Mouse (Mus musculus) liver, embryonic 13.5 days (tissue): ENCODE measurements around the gene Lrrc20. TPM values are rescaled to one million over a fixed set of nuclear protein-coding genes. Genes with fewer than 3 reads are reported as not detected.
A peak's percentile ranks its signal among the peaks of the same experiment; 100 is the strongest.
"Not testable (repeated sequence)": the region's sequence is repeated elsewhere in the genome, so short reads cannot be mapped to it uniquely, and the experiment has no call there.

Experiments
- ATAC-seq: fragments of 200-750 bp; cut with Nextera tagmentation; 2 replicates; pipeline ENCODE4 v1.8.0; 2017; ENCODE audit warnings: low read depth, mild to moderate bottlenecking, moderate number of reproducible peaks, moderate library complexity
- DNase-seq: peaks from one replicate; pipeline ENCODE4 v3.0.0; 2022
- H3K27ac ChIP-seq: fragments of 300-500 bp; sonication (generic); 2 replicates; pipeline ENCODE4 v1.5.1; 2015; ENCODE audit warnings: moderate library complexity, mild to moderate bottlenecking, inconsistent platforms
- H3K27me3 ChIP-seq: fragments of 300-500 bp; sonication (generic); 2 replicates; pipeline ENCODE4 v1.6.1; 2015; ENCODE audit warnings: mild to moderate bottlenecking, inconsistent platforms
- H3K36me3 ChIP-seq: fragments of 300-500 bp; sonication (generic); 2 replicates; pipeline ENCODE4 v1.6.1; 2015; ENCODE audit warnings: mild to moderate bottlenecking, inconsistent platforms
- H3K4me1 ChIP-seq: fragments of 300-500 bp; sonication (generic); replicated peaks from 2 replicates; pipeline ENCODE4 v1.6.1; 2015; ENCODE audit warnings: inconsistent platforms
- H3K4me2 ChIP-seq: fragments of 300-500 bp; sonication (generic); 2 replicates; pipeline ENCODE4 v1.6.1; 2015; ENCODE audit warnings: inconsistent platforms, mild to moderate bottlenecking, moderate library complexity
- H3K4me3 ChIP-seq: fragments of 300-500 bp; sonication (generic); replicated peaks from 2 replicates; pipeline ENCODE4 v1.5.1; 2015; ENCODE audit warnings: mild to moderate bottlenecking, inconsistent platforms
- H3K9ac ChIP-seq: fragments of 300-500 bp; sonication (generic); 2 replicates; pipeline ENCODE4 v1.6.1; 2015; ENCODE audit warnings: mild to moderate bottlenecking, inconsistent platforms
- H3K9me3 ChIP-seq: fragments of 300-500 bp; sonication (generic); replicated peaks from 2 replicates; pipeline ENCODE4 v1.6.1; 2016; ENCODE audit warnings: inconsistent platforms
- WGBS: fragments of 180-500 bp; shearing (Covaris S2); methylation state at CpG from one replicate; pipeline ENCODE4 v1.1.7; 2015; ENCODE audit not compliant: insufficient replicate concordance; 5-methylcytosine and 5-hydroxymethylcytosine counted together
- polyA plus RNA-seq: library from polyadenylated mRNA; unstranded; fragments of >200 nt; fragmentation: Nextera tagmentation; extraction: Ambion mirVana; gene quantifications from 2 replicates; pipeline ENCODE4 v1.2.1, GENCODE M21; 2015

The Lrrc20 gene
- polyA plus RNA-seq, 1 experiment from 2014 or later: 7.8 TPM

DNA sequence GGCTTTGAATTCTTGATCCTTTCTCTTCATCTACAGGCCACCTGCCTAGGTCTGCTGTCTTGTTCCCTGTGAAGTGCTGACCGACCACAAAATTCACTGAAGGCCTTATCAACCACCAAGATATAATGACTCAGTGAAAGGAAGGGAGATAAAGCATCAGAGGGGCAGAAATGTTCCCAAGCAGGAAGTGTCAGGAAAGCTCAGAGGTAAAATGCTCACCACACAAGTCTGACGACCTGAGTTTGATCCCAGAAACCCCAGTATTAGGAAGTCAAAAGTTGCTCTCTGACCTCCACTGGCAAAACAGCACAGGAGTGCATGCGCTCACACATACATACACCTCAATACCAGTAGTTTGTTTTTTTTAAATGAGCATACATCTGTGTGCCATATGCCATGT is 26.8 kb upstream of the Lrrc20 start:
- Histone ChIP-seq H3K36me3 (peaks cover 46% of the 10 kb centered on the region), H3K4me3 (peak overlapping the region; percentile 90), H3K9ac (peak overlapping the region; percentile 39; the same call in 1 of the 2 replicates), H3K27ac (peak overlapping the region; percentile 24; the same call in 1 of the 2 replicates), H3K27me3 (no peaks in the 10 kb centered on the region), H3K4me2 (peak overlapping the region; percentile 87), H3K4me1 (peaks cover 75% of the 10 kb centered on the region), H3K9me3 (no peaks in the 10 kb centered on the region)
- 41% methylated on average over 3 of the region's 3 CpGs for WGBS
- DNase-seq (no peak), ATAC-seq (no peak)

DNA sequence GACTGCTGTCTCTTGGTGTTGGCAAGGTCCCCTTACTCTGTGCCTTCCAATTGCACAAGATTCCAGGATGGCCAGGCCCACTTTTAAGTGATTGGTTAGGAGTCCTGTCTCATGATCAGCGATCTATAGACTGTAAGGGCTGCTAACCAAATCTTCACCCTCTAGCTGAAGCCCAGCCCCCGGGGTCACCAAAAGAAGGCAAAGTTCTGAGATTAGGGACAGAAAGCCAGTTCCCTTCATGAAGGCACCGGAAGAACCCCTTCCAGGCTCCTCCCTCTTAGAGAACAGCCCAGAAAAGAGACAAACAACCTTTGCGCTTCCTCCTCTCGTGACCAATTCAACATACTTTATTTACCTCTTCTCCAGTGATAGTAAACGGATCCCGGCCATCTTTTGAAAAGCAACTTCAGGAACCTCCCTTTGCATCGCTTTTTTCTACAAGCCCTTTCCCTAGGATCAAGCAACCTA is 24.1 kb upstream of the Lrrc20 start:
- H3K36me3 ChIP-seq: peaks cover 40% of the 10 kb centered on the region
- WGBS: under 1% methylated on average over 8 of the region's 8 CpGs
- peaks cover 50% of the 10 kb centered on the region for H3K4me1 ChIP-seq
- H3K4me2 ChIP-seq: peak overlapping the region; percentile 87
- ATAC-seq: peak; percentile 47
- H3K27ac ChIP-seq: peak overlapping the region; percentile 93
- peak overlapping the region; percentile 90 for H3K4me3 ChIP-seq
- peak overlapping the region; percentile 95 for H3K9ac ChIP-seq
- H3K9me3 ChIP-seq: no peaks in the 10 kb centered on the region
- peak; percentile 50 for DNase-seq
- no peaks in the 10 kb centered on the region for H3K27me3 ChIP-seq

DNA sequence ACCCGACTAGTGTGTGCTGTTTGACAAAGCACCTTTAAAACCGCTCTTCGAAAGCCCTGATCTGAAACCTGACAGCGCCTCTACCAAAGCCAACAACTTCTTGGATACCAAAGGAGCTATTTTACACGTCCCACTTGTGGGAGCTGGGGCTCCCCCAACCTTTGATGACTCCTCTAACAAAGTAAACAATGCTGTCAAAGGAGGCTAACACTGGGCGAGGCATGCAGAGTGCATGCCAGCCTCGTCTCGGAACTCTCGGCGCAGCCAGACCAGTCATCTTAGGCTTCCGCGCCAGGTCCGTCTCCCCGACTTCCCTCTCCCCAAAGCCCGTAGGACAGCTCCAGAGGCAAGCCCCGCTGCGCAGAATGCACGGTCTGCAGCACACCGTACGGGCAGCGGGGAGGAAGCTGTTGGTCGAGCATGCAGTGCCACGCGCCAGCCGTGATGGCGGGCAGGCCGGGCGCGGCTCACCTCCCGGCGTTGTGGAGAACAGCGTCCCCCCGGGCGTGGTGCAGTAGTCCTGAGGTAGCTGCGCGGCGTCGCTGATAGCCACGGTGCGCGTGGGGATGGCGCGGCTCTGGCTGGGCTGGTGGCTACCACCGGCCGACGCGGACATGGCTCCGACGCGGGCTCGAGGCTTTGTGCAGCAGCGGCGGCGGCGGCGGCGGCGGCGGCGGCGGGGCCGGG is 23.5 kb upstream of the Lrrc20 start:
- H3K27ac ChIP-seq: peak overlapping the region; percentile 93
- no peaks in the 10 kb centered on the region for H3K9me3 ChIP-seq
- peak overlapping the region; percentile 90 for H3K4me3 ChIP-seq
- H3K9ac ChIP-seq: peak overlapping the region; percentile 95
- H3K36me3 ChIP-seq: peaks cover 34% of the 10 kb centered on the region
- ATAC-seq (peak; percentile 46), DNase-seq (peak; percentile 47)
- H3K4me1 ChIP-seq: peaks cover 44% of the 10 kb centered on the region
- H3K27me3 ChIP-seq: no peaks in the 10 kb centered on the region
- peak overlapping the region; percentile 87 for H3K4me2 ChIP-seq
- under 1% methylated on average over 59 of the region's 62 CpGs for WGBS

DNA sequence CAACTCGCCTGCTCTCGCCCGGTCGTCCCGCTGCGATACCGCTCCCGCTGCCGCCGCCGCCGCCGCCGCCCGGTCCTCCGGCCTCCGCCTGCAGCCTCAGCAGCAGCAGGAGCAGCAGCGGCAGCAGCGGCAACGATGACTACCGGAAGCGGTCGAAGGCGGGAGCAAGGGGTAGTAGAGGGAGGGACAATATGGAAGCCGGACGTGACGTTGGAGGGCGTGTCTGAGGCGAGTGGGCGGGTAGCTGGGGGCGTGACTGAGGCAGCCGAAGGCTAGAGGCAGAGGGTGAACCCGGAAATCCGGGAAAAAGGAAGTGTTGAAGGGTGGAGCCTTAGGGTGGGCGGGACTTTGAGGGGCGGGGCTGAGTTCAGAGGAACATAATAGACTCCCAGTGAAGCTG is 23.0 kb upstream of the Lrrc20 start, which contains the start of gene Eif4ebp2:
Gene Eif4ebp2, minus strand, starts transcription at position 17 of the 400 bp plus-strand sequence.
- peak; percentile 95 for ATAC-seq
- peaks cover 28% of the 10 kb centered on the region for H3K36me3 ChIP-seq
- peak within 1 kb of the TSS; percentile 93 for H3K27ac ChIP-seq
- peak within 1 kb of the TSS; percentile 90 for H3K4me3 ChIP-seq
- under 1% methylated on average over 36 of the region's 36 CpGs for WGBS
- H3K27me3 ChIP-seq: no peaks in the 10 kb centered on the region
- DNase-seq: peak; percentile 98
- H3K9me3 ChIP-seq: no peaks in the 10 kb centered on the region
- H3K4me1 ChIP-seq: peaks cover 39% of the 10 kb centered on the region
- peak within 1 kb of the TSS; percentile 87 for H3K4me2 ChIP-seq
- H3K9ac ChIP-seq: peak within 1 kb of the TSS; percentile 95

DNA sequence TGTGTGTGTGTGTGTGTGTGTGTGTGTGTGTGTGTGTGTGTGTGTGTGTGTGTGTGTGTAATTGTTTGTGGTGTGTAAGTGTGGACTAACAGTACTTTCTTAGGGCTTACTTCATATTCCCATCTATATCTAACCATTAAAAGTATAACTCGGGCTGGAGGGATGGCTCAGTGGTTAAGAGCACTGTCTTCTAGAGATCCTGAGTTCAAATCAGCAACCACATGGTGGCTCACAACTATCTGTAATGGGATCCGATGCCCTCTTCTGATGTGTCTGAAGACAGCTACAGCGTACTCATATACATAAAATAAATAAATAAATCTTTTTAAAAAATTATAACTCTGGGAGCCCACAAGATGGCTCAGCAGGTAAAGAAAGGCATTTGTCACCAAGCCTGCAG is 22.4 kb upstream of the Lrrc20 start:
- DNase-seq, H3K9ac ChIP-seq, ATAC-seq, H3K4me2 ChIP-seq, H3K27me3 ChIP-seq, H3K9me3 ChIP-seq, H3K4me3 ChIP-seq: not testable (repeated sequence)
- peak overlapping the region; percentile 47; the same call in 1 of the 2 replicates for H3K27ac ChIP-seq
- H3K36me3 ChIP-seq: peaks cover 23% of the 10 kb centered on the region
- peaks cover 33% of the 10 kb centered on the region for H3K4me1 ChIP-seq
- WGBS: 47% methylated on average over 3 of the region's 3 CpGs

DNA sequence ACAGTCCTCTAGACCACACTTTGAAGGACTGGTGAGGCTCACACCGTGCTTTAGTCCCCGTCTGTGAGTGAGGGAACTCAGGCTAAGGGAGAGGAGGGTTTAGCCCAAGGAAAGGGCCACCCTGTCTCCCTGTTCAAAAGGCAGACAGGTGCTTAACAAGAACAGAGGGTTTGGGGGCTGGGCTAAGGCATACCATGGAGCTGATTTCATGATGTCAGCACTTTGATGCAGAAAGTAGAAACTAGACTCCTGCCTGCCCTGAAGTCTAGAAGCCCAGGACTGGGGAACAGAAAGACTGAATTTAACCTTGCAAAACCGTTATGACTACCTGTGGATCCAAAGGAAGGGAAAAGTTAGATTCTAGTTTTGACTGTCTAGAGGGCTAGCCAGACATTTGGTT is 18.4 kb upstream of the Lrrc20 start:
- no peak overlapping the region for H3K4me3 ChIP-seq
- DNase-seq (no peak), ATAC-seq (no peak)
- no peak overlapping the region for H3K27ac ChIP-seq
- 68% methylated on average over 3 of the region's 3 CpGs for WGBS
- H3K4me2 ChIP-seq: no peak overlapping the region
- H3K9ac ChIP-seq: no peak overlapping the region
- no peaks in the 10 kb centered on the region for H3K9me3 ChIP-seq
- H3K36me3 ChIP-seq: no peaks in the 10 kb centered on the region
- no peaks in the 10 kb centered on the region for H3K4me1 ChIP-seq
- no peaks in the 10 kb centered on the region for H3K27me3 ChIP-seq

DNA sequence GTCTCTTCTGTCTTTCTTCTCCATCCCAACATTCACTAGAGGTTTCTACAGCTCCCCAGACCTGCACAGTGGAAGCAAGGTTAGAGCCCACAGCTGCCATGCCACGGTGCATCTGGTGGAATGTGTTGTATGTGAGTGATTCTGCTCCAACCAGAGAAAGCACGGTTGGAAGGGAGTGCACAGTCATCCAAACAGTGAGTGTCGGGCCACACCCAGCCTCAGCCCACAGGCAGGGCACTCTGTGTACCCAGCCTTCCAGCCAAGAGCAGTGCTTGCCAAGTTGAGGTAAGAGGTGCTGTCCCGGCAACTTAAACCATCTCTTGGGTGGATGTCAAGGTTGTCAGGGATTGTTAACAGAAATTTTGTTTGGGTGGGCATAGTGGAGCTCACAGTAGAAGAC is 10.6 kb upstream of the Lrrc20 start:
- H3K9me3 ChIP-seq: no peaks in the 10 kb centered on the region
- peak overlapping the region; percentile 26; the same call in 1 of the 2 replicates for H3K9ac ChIP-seq
- no peak overlapping the region for H3K4me3 ChIP-seq
- 0 out of 2 replicates have a peak overlapping the region, but pooled peaks have one; percentile 6 for H3K4me2 ChIP-seq
- no peaks in the 10 kb centered on the region for H3K27me3 ChIP-seq
- H3K4me1 ChIP-seq: peaks cover 31% of the 10 kb centered on the region
- H3K27ac ChIP-seq: peak overlapping the region; percentile 59
- DNase-seq: peak; percentile 49
- H3K36me3 ChIP-seq: no peaks in the 10 kb centered on the region
- ATAC-seq: peak; percentile 87
- 35% methylated on average over 4 of the region's 4 CpGs for WGBS

DNA sequence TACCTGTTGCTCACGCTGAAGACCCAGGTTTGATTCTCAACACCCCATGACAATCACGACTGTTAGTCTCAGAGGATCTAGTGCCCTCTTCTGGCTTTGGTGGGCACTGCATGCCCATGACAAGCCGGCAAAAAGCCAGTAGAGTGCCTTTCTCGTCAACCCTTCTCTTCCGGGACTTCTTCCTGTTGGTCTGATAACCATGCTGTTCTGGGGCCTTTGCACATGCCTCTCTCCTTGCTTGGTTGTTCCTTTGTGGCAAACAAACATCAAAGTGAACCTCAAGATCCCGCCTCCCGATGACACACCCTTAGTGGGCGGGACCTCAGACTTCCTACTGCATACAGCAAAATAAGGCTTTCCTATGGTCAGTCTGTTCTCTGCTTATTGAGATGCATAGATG is 9.4 kb upstream of the Lrrc20 start:
- ATAC-seq: peak; percentile 25; the same call in 1 of the 2 replicates
- Histone ChIP-seq H3K27me3 (no peaks in the 10 kb centered on the region), H3K4me1 (peaks cover 31% of the 10 kb centered on the region), H3K9ac (no peak overlapping the region), H3K4me2 (0 out of 2 replicates have a peak overlapping the region, but pooled peaks have one; percentile 22), H3K27ac (0 out of 2 replicates have a peak overlapping the region, but pooled peaks have one; percentile 14), H3K9me3 (no peaks in the 10 kb centered on the region), H3K36me3 (no peaks in the 10 kb centered on the region), H3K4me3 (no peak overlapping the region)
- DNase-seq: peak; percentile 38
- WGBS: 39% methylated on average over 8 of the region's 8 CpGs

DNA sequence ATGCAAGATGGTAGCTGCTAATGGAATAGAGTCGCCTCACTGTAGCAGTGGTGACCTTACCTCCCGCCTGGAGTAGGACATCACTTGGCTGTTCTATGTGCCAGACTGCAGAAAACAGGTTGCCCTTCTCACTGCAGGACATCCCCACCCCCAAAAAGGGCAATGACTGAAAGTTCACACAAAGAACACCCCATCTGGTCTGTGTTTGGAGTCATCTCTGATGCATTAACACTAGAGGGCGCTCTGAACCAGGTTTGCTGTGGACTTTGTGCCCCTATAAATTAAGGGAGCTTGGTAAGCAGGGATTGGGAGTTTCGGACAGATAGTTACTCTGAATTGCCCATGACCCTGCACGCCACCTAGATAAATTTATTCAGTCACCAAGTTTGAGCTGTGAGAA is 8.7 kb upstream of the Lrrc20 start:
- Histone ChIP-seq H3K36me3 (no peaks in the 10 kb centered on the region), H3K27ac (no peak overlapping the region), H3K27me3 (no peaks in the 10 kb centered on the region), H3K9ac (no peak overlapping the region), H3K4me2 (no peak overlapping the region), H3K9me3 (no peaks in the 10 kb centered on the region), H3K4me3 (no peak overlapping the region), H3K4me1 (peaks cover 31% of the 10 kb centered on the region)
- DNase-seq: peak; percentile 44
- WGBS: 23% methylated on average over 5 of the region's 5 CpGs
- ATAC-seq: no peak; the same call in 1 of the 2 replicates

DNA sequence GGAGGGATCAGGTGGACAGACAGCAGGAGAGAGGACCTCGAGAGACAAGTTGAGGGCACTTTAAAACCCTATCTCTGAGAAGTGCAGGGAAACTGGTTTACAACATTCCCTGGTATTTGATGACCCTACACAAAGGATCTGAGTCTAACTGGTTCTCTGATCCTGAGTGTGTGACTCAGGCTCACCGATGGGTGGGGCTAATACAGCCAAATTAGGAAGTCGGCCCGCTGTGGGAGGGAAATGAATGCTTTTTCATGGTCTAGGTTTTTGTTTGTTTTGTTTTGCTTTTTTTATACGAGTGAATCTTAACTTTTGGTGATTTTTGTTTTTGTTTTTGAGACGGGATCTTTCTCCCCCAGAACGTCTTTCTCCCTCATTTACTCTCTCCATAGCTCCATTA is 6.7 kb upstream of the Lrrc20 start:
- DNase-seq (no peak), ATAC-seq (no peak)
- no peak overlapping the region for H3K9ac ChIP-seq
- H3K27me3 ChIP-seq: no peaks in the 10 kb centered on the region
- no peak overlapping the region for H3K4me2 ChIP-seq
- no peaks in the 10 kb centered on the region for H3K36me3 ChIP-seq
- no peaks in the 10 kb centered on the region for H3K9me3 ChIP-seq
- H3K4me1 ChIP-seq: peaks cover 31% of the 10 kb centered on the region
- H3K4me3 ChIP-seq: no peak overlapping the region
- WGBS: 37% methylated on average over 7 of the region's 7 CpGs
- no peak overlapping the region for H3K27ac ChIP-seq

DNA sequence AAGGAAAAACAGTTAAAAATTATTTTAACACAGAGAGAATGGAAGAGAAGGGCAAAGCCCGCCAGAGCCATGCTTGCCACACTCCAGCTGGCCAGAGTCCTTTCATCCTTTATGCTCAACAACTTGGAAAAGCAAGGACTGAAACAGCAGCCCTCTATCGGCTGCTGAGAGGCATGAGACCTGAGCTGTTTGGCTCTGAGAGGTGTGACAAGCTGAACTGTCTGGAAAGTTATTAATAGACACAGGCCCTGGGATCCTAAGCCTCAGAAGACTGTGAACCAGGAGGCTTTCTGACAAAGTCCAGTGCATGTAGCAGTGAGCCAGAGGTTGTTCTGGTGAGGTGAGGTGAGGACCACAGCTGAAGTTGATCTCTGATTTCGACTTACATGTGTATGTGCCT is 2.0 kb upstream of the Lrrc20 start:
- H3K9ac ChIP-seq: no peak overlapping the region
- DNase-seq (no peak), ATAC-seq (no peak)
- H3K36me3 ChIP-seq: no peaks in the 10 kb centered on the region
- H3K9me3 ChIP-seq: no peaks in the 10 kb centered on the region
- H3K4me1 ChIP-seq: peaks cover 33% of the 10 kb centered on the region
- H3K27ac ChIP-seq: no peak overlapping the region
- no peaks in the 10 kb centered on the region for H3K27me3 ChIP-seq
- H3K4me2 ChIP-seq: no peak overlapping the region
- H3K4me3 ChIP-seq: no peak overlapping the region
- WGBS: 62% methylated on average over 3 of the region's 3 CpGs
